Mouse (Mus musculus) T-helper 2 cell (primary cell): Measurements from ENCODE around the gene Cacna1h.

Experiments
- in situ Hi-C: fragments of 300-600 bp; cut with MboI, MseI; formaldehyde crosslinking; loops from one replicate; pipeline ENCODE4 v1.15.1; 2025; ENCODE audit warnings: high pct_unique_total_duplicates

Cacna1h gene

DNA sequence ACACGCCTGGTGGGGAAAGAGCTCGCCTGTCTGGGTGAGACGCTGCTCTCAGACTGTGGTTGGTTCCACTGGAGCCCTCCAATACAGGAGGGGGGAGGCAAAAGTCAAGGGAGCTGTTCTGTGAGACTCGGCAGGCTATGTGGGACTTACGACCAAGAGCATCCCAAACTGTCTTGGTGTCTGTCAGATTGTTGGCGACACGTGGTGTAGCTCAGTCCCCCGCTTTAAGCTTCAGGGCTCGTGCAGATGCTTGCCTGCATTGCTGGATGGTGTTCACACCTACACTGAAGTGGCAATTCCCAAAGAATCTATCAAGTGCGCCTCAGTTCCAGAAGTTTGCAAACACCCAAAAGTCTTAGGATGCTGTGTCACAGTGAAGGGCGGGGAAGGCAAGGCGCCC, 14.3 kb upstream of the Cacna1h start:
- in situ Hi-C loops = no loop called here

DNA sequence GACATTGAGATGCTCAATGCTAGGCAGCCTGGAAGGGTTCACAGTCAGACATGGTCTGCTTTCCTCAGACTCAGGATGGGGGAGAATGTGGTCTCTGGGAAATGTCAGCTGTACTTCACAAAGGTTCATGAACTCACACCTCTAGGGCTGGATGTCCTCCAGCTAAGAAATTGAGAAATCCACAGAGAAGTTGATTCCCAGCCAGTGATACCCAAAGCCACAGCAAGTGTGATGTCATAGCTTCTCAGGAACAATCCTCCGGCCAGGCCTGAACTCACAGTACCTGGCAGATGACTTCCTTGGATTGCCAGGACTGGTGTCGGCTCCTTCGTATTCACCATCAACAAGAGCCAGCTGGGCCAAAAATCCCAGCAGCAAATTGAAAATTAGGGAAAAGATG, 12.3 kb upstream of the Cacna1h start:
- in situ Hi-C loops = no loop called here

DNA sequence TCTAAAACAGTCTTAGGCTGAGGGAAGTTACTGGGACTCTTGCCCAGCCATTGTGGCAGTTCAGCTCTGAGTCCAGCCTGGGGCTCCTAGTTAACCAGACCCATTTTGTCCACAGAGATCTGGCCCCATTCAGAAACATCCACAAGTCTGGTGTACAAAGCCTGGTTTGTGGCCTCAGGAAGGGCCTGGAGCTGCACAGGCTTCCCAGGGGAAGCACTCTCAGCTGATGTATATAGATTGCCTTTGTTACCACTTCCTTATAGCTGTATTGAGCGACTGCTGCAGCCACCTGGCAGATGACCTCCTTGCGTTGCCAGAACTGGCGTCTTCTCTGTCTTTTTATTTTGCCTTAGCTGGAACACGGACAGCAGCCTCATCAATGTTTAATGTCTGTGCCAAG, 11.5 kb upstream of the Cacna1h start:
- in situ Hi-C loops = no loop called here

DNA sequence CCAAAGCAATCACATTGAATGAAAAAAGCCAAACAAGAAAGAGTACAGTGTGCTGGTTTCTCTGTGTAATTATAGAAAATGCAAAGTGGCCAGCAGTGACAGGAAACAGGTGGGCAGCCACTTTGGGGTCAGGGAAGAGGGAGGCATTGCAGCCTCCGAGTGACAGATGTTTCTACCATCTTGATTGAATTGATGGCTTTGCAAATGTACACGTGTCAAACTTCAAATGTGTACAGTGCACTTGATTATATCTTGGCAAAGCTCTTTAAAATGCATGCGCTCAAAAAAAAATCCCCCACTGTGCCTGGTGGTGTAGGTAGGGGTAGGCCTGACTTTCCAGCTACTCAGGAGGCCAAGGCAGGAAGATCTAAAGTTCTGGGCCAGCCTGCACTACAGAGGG, 9.3 kb upstream of the Cacna1h start:
- in situ Hi-C loops = no loop called here

DNA sequence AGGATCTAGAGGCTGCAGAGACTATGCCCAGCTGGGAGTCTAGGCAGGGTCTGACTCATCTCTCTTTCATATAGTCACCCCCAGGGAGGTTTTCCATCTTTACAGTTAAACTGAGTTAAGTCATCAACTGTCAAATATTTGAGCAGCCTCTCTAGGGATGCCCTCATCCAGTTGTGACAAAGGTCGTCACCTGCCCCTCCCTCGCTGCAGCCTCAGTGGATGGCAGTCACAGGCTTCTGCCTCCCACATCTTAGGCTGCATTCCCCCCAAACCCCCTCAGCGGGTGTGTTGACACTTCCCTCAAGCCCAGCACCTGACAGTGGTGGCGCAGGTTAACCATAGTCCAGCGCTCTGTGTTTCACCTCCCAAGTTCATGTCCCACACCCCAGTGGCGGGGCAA, 7.8 kb upstream of the Cacna1h start:
- in situ Hi-C loops = no loop called here

DNA sequence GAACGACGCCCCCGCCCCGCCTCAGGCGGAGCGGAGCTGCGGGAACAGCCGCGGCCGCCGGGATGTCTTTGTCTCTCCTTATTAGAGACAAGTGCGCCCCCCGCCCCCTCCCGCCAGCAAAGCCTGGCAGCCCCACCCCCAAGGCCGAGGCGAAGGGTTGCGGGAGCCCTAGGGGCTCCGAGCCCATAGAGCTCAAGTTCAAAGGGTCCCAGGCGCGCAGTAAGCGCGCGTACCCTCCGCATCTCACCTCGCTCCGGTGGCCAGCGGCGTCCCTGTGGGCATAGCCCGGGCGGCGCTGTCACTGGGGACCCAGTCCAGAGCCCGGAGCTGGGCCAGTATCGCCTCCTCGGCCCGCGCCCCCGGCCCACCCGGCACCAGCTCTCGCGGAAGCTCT, 363 bp downstream of the Cacna1h start:
- in situ Hi-C loops = no loop called here

DNA sequence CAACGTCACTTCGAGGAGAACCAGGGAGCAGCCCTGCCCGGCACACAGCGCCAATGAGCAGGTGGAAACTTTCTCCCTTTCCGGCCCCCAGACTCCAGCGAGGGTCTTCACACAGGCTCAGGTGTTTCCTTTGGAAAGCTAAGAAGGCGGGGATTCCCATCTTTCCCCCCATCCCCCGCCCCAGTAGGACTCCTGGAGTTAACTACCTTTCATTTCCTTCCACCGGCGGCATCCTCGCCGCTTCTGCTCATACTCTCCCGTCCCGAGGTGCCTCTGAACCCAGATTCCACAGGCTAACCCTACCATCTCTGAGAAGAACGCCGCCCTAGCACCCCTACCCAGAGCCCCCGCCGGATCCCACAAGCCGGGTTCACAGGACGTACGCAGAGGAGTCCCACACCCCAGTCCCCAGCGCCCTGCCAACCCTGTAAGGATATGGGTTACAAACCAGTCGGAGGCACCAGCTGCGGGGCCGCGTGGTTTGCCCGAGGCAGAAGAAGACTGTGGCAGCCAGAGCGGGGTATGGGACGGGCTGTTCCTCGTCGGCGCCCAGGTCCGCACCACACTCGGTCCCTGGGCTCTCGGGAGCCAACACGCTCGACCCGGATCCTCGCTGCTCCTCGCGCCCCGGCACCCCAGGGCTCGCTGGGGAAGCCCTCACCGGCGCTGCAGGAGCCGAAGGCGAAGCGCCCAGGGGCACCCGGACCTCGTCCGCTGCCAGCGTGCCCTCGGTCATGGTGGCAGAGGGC, 976 bp downstream of the Cacna1h start:
- in situ Hi-C loops = no loop called here

DNA sequence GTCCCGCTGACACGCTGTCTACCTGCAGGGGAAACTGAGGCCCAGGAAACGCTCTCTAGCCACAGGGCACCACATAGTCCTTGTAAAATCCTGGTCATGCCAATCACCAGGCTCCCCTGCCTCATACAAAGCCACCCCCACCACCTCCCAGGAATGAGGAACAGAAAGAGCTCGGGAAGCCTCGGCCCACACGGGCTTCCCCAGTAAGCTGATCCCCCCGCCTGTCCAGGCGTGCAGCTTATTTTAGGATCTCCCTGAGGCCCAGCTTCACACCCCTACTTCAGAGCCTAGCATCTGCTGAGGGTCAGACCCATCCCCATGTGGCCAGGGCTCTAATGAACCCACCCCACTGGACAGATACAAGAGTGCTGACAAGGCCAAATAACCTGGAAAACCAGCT, 3.0 kb downstream of the Cacna1h start:
- in situ Hi-C loops = no loop called here

DNA sequence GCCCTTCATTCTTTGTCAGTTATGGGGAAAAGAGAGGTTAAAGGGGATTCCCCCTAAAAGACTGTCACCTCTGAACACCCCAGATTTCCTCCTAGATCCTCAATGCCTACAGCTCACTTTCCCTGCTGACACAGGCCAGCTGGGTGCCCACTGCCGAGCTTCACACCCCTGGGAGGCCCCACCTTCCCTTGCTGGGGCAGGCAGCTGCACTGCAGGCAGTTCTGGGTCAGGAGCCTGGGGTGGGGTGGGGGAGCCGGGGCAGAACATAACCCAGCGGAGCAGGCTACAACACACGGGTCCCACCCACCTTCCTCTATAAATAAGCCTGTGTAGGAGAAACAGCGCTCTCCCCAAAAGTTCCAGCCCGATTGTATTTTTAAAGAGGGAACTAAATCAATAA, 3.7 kb downstream of the Cacna1h start:
- in situ Hi-C loops = loop anchor here (10.0 kb wide), 1 partner anchor 355 kb away; no protein-coding TSS in a partner anchor

DNA sequence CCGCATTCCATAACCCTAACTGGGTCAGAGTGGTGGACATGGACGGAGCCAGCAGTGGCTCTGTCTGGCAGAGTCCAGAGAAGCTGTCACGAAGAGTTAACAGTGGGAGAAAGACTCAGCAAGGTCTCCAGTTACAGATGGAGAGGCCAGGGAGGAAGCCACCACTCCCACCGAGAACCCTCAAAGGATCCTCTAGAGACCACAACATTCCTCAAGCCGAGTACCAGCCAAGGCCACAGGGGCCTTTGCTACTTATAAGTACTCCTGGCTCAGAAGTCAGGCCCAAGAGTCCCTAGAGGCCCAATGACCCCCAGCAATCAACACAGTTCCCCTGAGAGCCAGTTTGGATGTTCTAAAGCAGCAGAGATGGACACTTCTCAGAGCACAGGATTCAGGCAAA, 4.3 kb downstream of the Cacna1h start:
- in situ Hi-C loops = loop anchor here (10.0 kb wide), 1 partner anchor 354 kb away; no protein-coding TSS in a partner anchor

DNA sequence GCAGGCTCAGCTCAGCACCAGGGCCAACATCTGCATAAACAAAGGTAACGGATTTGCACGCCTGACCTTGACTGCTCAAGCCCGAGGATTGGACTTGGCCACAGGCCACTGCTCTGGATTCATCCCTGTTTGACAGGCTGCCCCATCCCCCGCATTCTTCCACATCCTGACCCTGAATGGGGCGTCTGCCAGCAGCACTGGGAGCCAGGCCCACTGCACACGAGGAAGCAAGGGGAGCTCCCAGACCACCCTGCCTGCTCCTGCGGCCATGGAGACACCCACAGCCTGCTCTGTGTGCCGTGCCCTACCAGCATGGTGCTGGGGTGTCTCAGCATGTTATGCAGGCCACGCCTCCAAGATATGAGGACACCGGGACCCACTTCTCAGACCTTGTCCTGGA, 6.1 kb downstream of the Cacna1h start:
- in situ Hi-C loops = loop anchor here (10.0 kb wide), 1 partner anchor 353 kb away; no protein-coding TSS in a partner anchor

DNA sequence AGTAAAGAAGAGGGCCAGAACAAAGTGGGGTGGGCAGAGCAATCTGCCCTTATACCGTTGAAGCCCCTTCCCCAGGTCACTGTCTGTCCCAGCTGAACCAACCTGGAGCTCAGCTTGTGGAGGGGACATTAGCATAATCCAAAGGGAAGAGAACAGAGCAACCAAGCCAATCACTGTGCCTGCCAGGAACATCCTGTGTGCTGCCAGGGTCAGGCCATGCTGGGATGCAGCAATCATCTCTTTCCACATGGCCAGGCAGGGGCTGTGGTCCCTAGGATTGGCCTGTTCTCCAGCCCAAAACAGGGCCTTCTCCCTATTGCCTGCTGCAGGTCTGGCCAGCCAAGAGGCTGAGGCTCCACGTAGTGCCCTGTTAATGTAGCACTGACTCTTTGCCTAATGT, 7.6 kb downstream of the Cacna1h start:
- in situ Hi-C loops = loop anchor here (10.0 kb wide), 1 partner anchor 351 kb away; no protein-coding TSS in a partner anchor

DNA sequence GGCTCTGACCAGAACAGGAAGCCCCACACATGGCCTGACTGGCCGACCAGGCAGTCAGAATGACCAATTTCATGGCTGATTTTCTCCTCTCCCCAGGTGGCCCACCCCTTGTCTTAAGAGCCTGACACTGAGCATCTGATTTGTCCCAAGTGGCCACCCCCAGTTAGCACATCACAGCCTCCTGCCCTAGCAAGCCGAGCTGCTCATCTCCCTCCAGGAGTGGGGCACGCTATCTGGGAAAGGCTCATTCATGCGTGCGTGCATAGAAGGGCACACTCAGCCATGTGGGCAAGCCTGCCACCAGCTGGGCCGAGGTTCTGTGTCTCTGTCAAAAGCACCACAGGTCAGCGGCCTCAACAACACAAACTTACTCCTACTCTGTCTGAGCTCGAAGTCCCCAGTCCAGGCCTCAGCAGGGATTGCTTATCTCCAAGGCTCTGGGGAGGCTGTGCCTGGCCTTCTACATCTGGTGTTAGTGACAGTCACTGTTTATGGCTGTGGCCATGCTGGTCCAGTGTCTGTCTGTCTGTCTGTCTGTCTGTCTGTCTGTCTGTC, 9.0 kb downstream of the Cacna1h start:
- in situ Hi-C loops = loop anchor here (10.0 kb wide), 1 partner anchor 350 kb away; no protein-coding TSS in a partner anchor

DNA sequence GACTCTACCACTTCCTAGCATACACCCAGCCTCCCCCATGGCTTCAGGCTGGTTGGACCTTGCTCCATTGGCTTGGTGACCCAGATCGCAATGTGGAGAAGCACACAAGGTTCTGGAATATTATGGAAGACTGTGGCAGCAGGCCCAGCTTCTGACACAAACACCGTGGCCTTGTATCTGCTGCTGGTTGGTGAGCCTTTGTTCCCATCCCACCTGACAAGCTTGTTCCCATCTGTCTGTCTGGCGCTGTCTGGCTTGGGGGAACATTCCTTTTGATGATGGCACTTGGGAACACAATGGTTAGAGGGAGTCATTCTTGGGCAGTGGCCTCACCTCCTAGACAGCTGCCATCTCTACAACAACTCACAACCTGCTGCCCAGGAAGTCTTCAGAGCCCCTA, 12.6 kb downstream of the Cacna1h start:
- in situ Hi-C loops = loop anchor here (10.0 kb wide), 1 partner anchor 346 kb away; no protein-coding TSS in a partner anchor

DNA sequence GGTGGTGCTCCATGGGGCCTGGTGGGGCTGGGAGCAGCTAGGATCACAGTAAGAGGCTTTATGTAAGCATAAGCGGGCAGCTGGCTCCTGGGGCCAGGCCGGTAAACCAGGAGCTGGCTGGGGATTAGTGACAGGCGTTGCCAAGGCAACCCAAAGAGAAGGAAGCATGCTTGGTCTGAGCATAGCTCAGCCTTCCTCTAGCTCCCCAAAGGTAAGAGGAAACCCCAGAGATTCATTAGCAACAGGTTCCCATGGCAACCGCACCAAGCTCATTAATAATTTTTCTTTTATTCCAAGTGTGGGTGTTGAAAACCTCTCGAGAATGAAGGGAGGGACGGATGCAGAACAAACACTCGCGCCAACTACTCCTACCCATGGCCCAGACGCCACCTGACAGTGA, 14.7 kb downstream of the Cacna1h start:
- in situ Hi-C loops = no loop called here

DNA sequence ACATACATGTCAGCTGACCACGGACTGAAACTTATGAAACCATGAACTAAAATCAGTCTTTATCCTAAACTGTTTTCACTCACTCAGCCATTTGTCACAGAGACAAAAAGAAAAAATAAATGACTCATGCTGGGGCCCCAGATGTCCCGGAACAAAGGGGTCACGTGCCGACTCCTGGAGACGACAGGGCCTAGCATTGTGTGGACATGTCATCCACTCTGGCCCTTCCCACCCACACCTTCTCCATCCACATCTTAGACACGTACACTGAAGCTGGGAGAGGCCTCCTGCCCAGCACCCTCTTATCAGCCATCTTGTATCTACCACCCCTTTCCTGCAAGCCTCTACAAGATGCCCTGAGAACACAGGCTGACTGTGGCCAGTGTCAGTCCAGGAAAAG, 15.6 kb downstream of the Cacna1h start:
- in situ Hi-C loops = no loop called here

DNA sequence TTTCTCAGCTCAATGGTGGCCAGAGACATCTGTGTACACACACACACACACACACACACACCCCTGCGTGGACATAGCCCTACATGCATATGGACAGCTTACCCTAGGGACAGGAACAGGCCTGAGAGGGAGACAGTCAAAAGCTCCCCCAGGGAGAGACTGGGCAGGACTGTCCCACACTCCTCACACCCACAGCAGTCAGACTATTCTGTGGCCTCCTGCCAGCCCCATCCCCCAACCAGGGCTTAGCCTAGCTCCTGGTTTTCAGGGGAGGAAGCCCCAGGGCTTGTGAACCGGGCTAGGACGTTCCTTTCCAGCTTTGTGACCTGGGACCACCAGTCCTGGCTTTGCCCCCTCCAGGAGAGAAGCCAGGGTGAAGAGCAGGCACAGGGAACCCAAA, 17.4 kb downstream of the Cacna1h start:
- in situ Hi-C loops = no loop called here

DNA sequence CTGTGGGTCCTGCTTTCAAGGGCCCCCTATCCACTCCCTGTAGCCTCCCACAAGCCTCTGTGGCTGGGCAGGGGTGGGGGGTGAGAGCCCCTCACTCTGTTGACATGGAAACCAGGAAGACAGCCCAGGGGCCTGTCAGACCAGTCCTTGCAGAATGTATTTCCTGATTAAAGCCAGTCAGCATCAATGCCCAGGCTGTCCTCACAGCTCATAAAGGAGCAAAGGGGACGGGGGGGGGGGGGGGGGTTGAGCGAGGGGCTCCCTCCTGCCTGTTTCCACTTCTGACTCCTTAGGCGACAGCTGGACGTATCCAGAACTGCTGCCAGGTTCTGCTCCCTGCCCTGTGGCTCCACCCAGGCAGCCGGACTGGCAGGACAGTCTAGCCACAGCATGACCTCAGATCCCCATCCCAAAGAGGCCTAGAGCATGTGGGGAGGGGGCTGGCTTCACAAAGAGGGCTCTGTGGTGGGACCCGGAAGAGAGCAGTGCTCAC, 18.1 kb downstream of the Cacna1h start:
- in situ Hi-C loops = no loop called here

DNA sequence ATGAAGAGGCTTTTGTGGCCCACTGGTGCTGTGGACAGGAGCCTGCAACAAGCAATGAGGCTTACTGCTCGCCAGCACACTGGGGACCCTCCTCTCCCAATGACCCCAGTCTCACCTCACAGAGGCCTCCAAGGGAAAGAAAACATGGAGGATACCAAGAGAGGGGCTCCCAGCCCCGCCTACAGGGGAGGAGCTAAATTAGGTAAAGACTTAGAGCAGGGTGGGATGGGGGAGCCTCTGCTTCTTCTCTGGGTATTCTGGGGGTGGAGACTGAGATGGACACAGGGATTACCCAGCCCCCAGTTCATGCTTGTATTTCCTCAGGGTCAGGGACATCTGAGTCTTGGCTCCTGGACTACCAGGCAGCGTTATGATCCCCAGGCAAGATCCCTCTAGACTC, 18.7 kb downstream of the Cacna1h start:
- in situ Hi-C loops = no loop called here

DNA sequence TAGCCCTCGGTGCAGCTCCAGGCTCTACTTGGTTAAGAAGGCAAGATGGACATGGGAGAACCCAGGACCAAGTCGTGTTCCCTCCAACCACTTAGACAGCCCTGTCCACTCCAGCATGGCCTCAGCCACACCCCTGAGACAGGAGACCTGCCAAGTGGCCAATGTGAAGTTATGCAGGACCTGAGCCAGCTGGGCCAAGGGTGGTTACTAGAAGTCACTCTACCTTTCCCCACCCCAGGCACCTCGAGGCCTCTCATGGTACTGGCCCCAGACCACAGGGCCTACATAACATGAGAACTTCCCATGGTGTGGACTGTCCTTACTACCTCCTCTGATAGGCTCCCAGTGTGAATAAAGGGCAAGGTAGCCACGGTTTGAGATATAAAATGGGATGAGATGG, 19.4 kb downstream of the Cacna1h start:
- in situ Hi-C loops = no loop called here

DNA sequence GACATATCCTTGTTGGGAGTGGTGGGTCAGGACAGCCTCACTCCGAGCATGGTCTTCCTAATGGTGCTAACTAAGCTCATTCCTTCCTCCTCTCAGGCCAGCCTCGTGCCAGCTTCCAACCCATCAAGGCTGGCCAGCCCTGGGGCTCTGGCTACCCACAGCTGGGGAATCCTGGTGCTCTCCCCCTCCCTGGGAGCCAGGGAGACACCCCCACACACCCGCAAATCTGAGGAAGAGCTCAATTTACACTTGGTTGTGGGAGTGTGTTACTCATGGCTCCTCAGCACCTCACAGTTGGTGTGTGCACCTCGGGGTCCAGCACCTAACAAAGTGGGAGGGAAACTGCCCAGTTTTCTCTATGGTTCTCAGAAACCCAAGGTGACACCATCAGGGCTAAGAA, 22.3 kb downstream of the Cacna1h start:
- in situ Hi-C loops = no loop called here

DNA sequence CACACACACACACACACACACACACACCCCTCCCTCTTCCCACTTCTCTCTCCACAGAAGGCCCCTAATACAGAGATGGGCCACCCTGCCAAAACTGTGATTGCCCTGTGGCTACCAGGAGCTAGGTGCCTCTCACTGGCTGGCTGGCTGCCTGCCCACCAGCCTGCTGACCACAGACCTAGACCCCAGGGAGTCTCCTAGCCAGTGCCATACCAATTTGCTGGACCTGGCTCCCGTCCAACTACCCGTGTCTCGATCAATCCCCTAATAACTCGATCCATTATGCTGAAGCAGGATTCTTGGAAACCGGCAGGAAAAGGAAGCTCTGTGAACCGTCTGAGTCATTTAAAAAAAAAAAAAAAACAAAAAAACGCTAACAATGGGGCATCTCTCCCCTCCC, 22.8 kb downstream of the Cacna1h start:
- in situ Hi-C loops = no loop called here

DNA sequence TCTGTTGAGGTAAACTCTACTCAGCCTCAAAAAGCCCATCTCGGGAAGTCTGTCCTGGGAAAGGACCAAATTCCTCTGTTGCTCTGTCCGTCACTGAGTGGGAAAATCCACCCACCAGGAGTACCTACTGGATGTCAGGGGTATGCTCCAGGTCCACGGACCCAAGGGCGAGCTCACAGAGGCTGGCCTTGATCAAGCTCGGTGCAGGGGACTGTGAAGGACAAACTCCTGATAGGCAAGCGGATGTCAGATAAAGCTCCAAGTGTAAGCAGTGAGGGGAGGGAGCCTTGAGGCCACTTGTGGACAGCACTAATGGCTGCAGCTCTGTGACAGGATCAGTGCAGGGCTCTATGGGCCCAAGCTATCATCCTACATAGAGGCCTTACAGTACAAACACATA, 23.4 kb downstream of the Cacna1h start:
- in situ Hi-C loops = no loop called here
